ENCODE assay signal across 12 mouse cellular contexts in the genomic region with DNA sequence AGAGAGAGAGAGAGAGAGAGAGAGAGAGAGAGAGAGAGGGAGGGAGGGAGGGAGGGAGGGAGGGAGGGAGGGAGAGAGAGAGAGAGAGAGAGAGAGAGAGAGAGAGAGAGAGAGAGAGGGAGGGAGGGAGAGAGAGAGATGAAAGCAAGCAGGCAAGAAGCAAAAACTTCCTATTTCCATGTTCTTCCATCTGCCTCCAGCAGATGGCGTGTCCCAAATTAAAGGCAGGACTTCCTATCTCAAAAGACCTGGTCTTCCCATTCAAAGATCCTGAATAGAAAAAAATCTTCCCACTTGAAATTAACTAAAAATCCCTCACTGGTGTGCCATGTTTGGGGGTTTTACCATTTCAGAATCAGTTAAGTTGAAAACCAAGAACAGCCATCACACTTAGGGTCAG. TPM values are rescaled to one million over a fixed set of nuclear protein-coding genes. Genes with fewer than 3 reads are reported as not detected.
DNase-seq lines count a peak whose midpoint lies in the region; ATAC-seq and TF ChIP-seq lines count a peak whose summit lies in the region.
"Not testable (repeated sequence)": the region's sequence is repeated elsewhere in the genome, so short reads cannot be mapped to it uniquely, and the experiment has no call there.
"Had no signal": no experiment of that assay in that cellular context is flagged by ENCODE, and none has a peak within 500 bp of the region (broad histone marks: within the 10 kb centered on the region; RNA-seq: fewer than 3 reads in every experiment).

No protein-coding gene starts in this region.

- not testable (repeated sequence) for H3K9ac ChIP-seq in kidney, postnatal 0 days (ENCODE audit: low read depth, low read length); midbrain, embryonic 14.5 days (replicated peaks; ENCODE audit: low read length)

- 0% methylated on average over 1 of the region's 1 CpGs for WGBS in kidney, postnatal 0 days
- 5% methylated on average over 1 of the region's 1 CpGs for WGBS in midbrain, embryonic 14.5 days

- H3K27ac ChIP-seq in kidney, postnatal 0 days; midbrain, embryonic 14.5 days (replicated peaks; ENCODE audit: low read depth, low read length): not testable (repeated sequence)

- H3K27me3 ChIP-seq in kidney, postnatal 0 days (ENCODE audit: insufficient read depth, low read length); midbrain, embryonic 14.5 days (ENCODE audit: control insufficient read depth, insufficient read depth, low read length): not testable (repeated sequence)

- H3K4me3 ChIP-seq in kidney, postnatal 0 days (replicated peaks; ENCODE audit: low read depth, low read length); midbrain, embryonic 14.5 days (replicated peaks; ENCODE audit: low read depth, low read length): not testable (repeated sequence)

- not testable (repeated sequence) for H3K4me1 ChIP-seq in kidney, postnatal 0 days (replicated peaks; ENCODE audit: insufficient read depth, low read length); midbrain, embryonic 14.5 days (ENCODE audit: control insufficient read depth, insufficient read depth, low read length)

- not testable (repeated sequence) for ATAC-seq in kidney, postnatal 0 days (replicated peaks; ENCODE audit: low FRiP score, low read depth); midbrain, embryonic 14.5 days (ENCODE audit: low FRiP score, low TSS enrichment)

- peak; percentile 69 for TF ChIP-seq CTCF in kidney, postnatal 0 days (IDR thresholded peaks at IDR 0.05; ENCODE audit: low read depth)

- not testable (repeated sequence) for H3K36me3 ChIP-seq in kidney, postnatal 0 days (ENCODE audit: insufficient read depth, low read length); midbrain, embryonic 14.5 days (ENCODE audit: control insufficient read depth, insufficient read depth, low read length)

- H3K9me3 ChIP-seq in kidney, postnatal 0 days (replicated peaks; ENCODE audit: low read length); midbrain, embryonic 14.5 days (ENCODE audit: control insufficient read depth, low read length): not testable (repeated sequence)

- intact Hi-C loops in left cerebral cortex, postnatal 25 days (cut with DNase I), result loop anchor here (2.0 to 5.0 kb wide), 3 partner anchors 122 to 318 kb away; a partner anchor contains a TSS

- peak; percentile 53 for DNase-seq in ES-CJ7 (ENCODE audit: low read depth, low spot score)
- peak; percentile 66 for DNase-seq in brain, adult 2 months (ENCODE audit: low read depth, low spot score)
- DNase-seq in embryo, embryonic 10.5 days (ENCODE audit: low spot score), result peak; percentile 54
- peak; percentile 26 for DNase-seq in heart, adult 8-10 months (ENCODE audit: low spot score)
- DNase-seq in kidney, postnatal 0 days (ENCODE audit: low spot score), result peak; percentile 54
- peak; percentile 40 to 51 for DNase-seq in left cerebral cortex, postnatal 25 days (ENCODE audit: low spot score in 2 of 2)
- DNase-seq in midbrain, embryonic 14.5 days, result peak; percentile 52
- peak; percentile 49 for DNase-seq in testis, postnatal 10 days (ENCODE audit: low spot score)

- H3K4me2 ChIP-seq in kidney, postnatal 0 days (ENCODE audit: low read length); midbrain, embryonic 14.5 days (ENCODE audit: low read length): not testable (repeated sequence)

RNA-seq across cellular contexts. Expression of a gene that starts 30.2 kb away (rescaled TPM):
- total RNA-seq in heart, adult 8-10 months (2022), result not detected
- polyA plus RNA-seq in kidney, postnatal 0 days (2015; fragmentation: Nextera tagmentation; extraction: Ambion mirVana), result not detected in 2 replicates
- not detected for total RNA-seq in left cerebral cortex, postnatal 25 days (2021)
- not detected in 2 replicates for polyA plus RNA-seq in midbrain, embryonic 14.5 days (2014; fragmentation: Nextera tagmentation; extraction: Ambion mirVana)
- total RNA-seq: gastrocnemius, postnatal 36 days had no signal
- polyA plus RNA-seq: hindbrain, embryonic 16.5 days; limb, embryonic 15.5 days; midbrain, embryonic 15.5 days had no signal

RNA-seq across cellular contexts. Expression of a gene that starts 55.6 kb away (rescaled TPM):
- total RNA-seq in heart, adult 8-10 months (2022), result 10 to 100 TPM; 32.8 to 36.9 (median 34.7) TPM
- 144 and 152 TPM in 2 replicates for polyA plus RNA-seq in kidney, postnatal 0 days (2015; fragmentation: Nextera tagmentation; extraction: Ambion mirVana)
- total RNA-seq in left cerebral cortex, postnatal 25 days (2021), result 10 to 100 TPM; 59.4 to 67.0 TPM
- polyA plus RNA-seq in midbrain, embryonic 14.5 days (2014; fragmentation: Nextera tagmentation; extraction: Ambion mirVana), result 34.7 and 36.7 TPM in 2 replicates

RNA-seq across cellular contexts. Expression of a gene that starts 58.2 kb away (rescaled TPM):
- total RNA-seq in heart, adult 8-10 months (2022), result not detected
- polyA plus RNA-seq in kidney, postnatal 0 days (2015; fragmentation: Nextera tagmentation; extraction: Ambion mirVana), result not detected in 2 replicates
- total RNA-seq in left cerebral cortex, postnatal 25 days (2021), result not detected
- not detected in 2 replicates for polyA plus RNA-seq in midbrain, embryonic 14.5 days (2014; fragmentation: Nextera tagmentation; extraction: Ambion mirVana)
- total RNA-seq: gastrocnemius, postnatal 36 days had no signal
- polyA plus RNA-seq: hindbrain, embryonic 16.5 days; limb, embryonic 15.5 days; midbrain, embryonic 15.5 days had no signal
